8 mouse cellular contexts compared by ENCODE assay signal in the genomic region with DNA sequence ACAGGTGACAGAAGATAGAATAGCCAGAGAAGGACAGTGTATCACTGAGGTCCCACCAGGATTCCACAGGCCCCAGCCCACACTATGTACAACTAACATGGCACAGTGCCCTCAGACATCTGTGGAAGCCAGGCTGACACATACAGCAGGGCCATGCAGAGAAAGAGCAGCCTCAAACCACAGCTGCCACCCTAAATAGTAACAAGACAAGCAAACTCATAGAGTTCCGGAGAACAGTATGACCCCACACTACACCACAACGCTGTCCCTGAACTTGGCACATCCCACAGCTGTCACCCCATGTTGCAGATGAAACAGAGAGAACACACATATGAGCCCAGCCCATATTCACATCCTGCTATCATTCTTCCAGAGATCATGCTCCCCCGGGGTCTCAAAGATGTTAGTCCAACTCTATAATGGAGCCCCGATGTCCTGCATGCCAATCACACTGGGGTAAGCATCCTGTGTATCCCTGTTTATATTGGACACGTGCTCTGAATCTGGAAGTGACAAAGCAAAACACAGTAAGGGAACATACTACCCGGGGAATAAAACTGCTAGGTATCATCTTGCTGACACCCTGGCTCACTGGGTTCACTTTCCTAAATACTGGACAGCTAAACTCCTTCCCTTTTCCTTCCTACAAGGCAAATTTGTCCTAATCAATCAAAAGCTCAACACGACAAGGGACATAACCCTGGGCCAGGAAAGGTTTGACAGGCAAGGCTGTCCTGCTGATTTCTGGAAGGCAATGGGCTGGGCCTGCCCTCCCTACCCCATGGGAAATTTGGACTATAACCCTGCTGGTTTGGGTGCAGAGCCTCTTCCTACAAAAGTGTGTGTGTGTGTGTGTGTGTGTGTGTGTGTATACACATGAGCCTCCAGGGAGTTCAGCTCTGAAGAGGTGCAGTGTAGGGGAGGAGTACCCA. TPM values are rescaled to one million over a fixed set of nuclear protein-coding genes. Genes with fewer than 3 reads are reported as not detected.
A peak's percentile ranks its signal among the peaks of the same experiment; 100 is the strongest.
DNase-seq lines count a peak whose midpoint lies in the region; ATAC-seq and TF ChIP-seq lines count a peak whose summit lies in the region.

No protein-coding gene starts in this region.

- H3K4me2 ChIP-seq in intestine, embryonic 14.5 days (ENCODE audit: low read length) = peak overlapping the region; percentile 84
- peak overlapping the region; percentile 92 for H3K4me2 ChIP-seq in neural tube, embryonic 13.5 days

- no peak for TF ChIP-seq CTCF in spleen, adult 2 months (IDR thresholded peaks at IDR 0.05; ENCODE audit: extremely low read depth, insufficient read depth, insufficient read length, insufficient replicate concordance)

- H3K27me3 ChIP-seq in spleen, adult 2 months (ENCODE audit: control insufficient read depth, insufficient read depth, low read length) = no peaks in the 10 kb centered on the region
- H3K27me3 ChIP-seq in intestine, embryonic 14.5 days (replicated peaks; ENCODE audit: control insufficient read depth, insufficient read depth, low read length) = no peaks in the 10 kb centered on the region
- H3K27me3 ChIP-seq in neural tube, embryonic 13.5 days = no peaks in the 10 kb centered on the region

- no peak overlapping the region for H3K27ac ChIP-seq in spleen, adult 2 months (ENCODE audit: insufficient read depth, low read length)
- H3K27ac ChIP-seq in intestine, embryonic 14.5 days (ENCODE audit: low read depth) = peak overlapping the region; percentile 96
- H3K27ac ChIP-seq in neural tube, embryonic 13.5 days (replicated peaks) = peak overlapping the region; percentile 98

- no peaks in the 10 kb centered on the region; the same call in 1 of the 2 replicates for H3K4me1 ChIP-seq in spleen, adult 2 months (ENCODE audit: control insufficient read depth, insufficient read depth, insufficient read length)
- peaks cover 21% of the 10 kb centered on the region for H3K4me1 ChIP-seq in intestine, embryonic 14.5 days (replicated peaks; ENCODE audit: control insufficient read depth, insufficient read depth, low read length)
- H3K4me1 ChIP-seq in neural tube, embryonic 13.5 days (replicated peaks) = peaks cover 43% of the 10 kb centered on the region

- no peaks in the 10 kb centered on the region for H3K9me3 ChIP-seq in intestine, embryonic 14.5 days (ENCODE audit: control insufficient read depth, low read length)
- H3K9me3 ChIP-seq in neural tube, embryonic 13.5 days = no peaks in the 10 kb centered on the region

- TF ChIP-seq POLR2A in spleen, adult 2 months (IDR thresholded peaks at IDR 0.05; ENCODE audit: low read depth, low read length) = no peak

- intact Hi-C loops in left cerebral cortex, postnatal 25 days (cut with DNase I) = no loop called here

- DNase-seq in cerebellum, postnatal 10 days = peak; percentile 31 to 40
- no peak for DNase-seq in cerebellum, postnatal 36 days
- DNase-seq in spleen, adult 2 months (ENCODE audit: low read depth in 1 of 2, low spot score in 2 of 2) = no peak
- DNase-seq in spleen, postnatal 14 days (ENCODE audit: low spot score in 2 of 2) = no peak
- DNase-seq in intestine, embryonic 14.5 days (ENCODE audit: low spot score) = no peak
- no peak for DNase-seq in ovary, adult 18-20 months (ENCODE audit: low spot score)
- DNase-seq in left cerebral cortex, postnatal 25 days (ENCODE audit: low spot score in 2 of 2) = no peak

- no peak for ATAC-seq in intestine, embryonic 14.5 days (replicated peaks; ENCODE audit: low FRiP score, low TSS enrichment, low read depth)
- peak; percentile 21; the same call in 1 of the 2 replicates for ATAC-seq in neural tube, embryonic 13.5 days (ENCODE audit: low read depth)

- H3K9ac ChIP-seq in intestine, embryonic 14.5 days (ENCODE audit: low read length) = peak overlapping the region; percentile 92
- peak overlapping the region; percentile 80 for H3K9ac ChIP-seq in neural tube, embryonic 13.5 days

- H3K4me3 ChIP-seq in spleen, adult 2 months (ENCODE audit: extremely low read depth, insufficient read depth, insufficient read length) = peak overlapping the region; percentile 96; the same call in 1 of the 2 replicates
- peak overlapping the region; percentile 96 for H3K4me3 ChIP-seq in intestine, embryonic 14.5 days (ENCODE audit: low read depth, low read length)
- H3K4me3 ChIP-seq in neural tube, embryonic 13.5 days = peak overlapping the region; percentile 55

- peaks cover 10% of the 10 kb centered on the region for H3K36me3 ChIP-seq in spleen, adult 2 months (ENCODE audit: control insufficient read depth, insufficient read depth, low read length)
- H3K36me3 ChIP-seq in intestine, embryonic 14.5 days (ENCODE audit: control insufficient read depth, insufficient read depth, low read length) = peaks cover 37% of the 10 kb centered on the region
- peaks cover 16% of the 10 kb centered on the region for H3K36me3 ChIP-seq in neural tube, embryonic 13.5 days

- 47% methylated on average over 7 of the region's 7 CpGs for WGBS in spleen, adult 2 months
- 78% methylated on average over 7 of the region's 7 CpGs for whole genome bisulfite sequencing in intestine, embryonic 14.5 days
- 77% methylated on average over 7 of the region's 7 CpGs for WGBS in neural tube, embryonic 13.5 days

RNA-seq across cellular contexts. Expression of a gene that starts 1.7 kb away (rescaled TPM):
- polyA plus RNA-seq in spleen, adult 2 months (2012; rRNA removed) = 346 and 410 TPM in 2 replicates
- polyA plus RNA-seq in intestine, embryonic 14.5 days (2014; fragmentation: Nextera tagmentation; extraction: Ambion mirVana) = 343 and 359 TPM in 2 replicates
- 505 and 526 TPM in 2 replicates for polyA plus RNA-seq in neural tube, embryonic 13.5 days (2015; fragmentation: Nextera tagmentation; extraction: Ambion mirVana)
- total RNA-seq in left cerebral cortex, postnatal 25 days (2021) = 100 to 1,000 TPM; 281 to 299 TPM

RNA-seq across cellular contexts. Expression of a gene that starts 54.9 kb away (rescaled TPM):
- 8.9 and 11.2 TPM in 2 replicates for polyA plus RNA-seq in spleen, adult 2 months (2012; rRNA removed)
- polyA plus RNA-seq in intestine, embryonic 14.5 days (2014; fragmentation: Nextera tagmentation; extraction: Ambion mirVana) = 17.3 and 19.3 TPM in 2 replicates
- polyA plus RNA-seq in neural tube, embryonic 13.5 days (2015; fragmentation: Nextera tagmentation; extraction: Ambion mirVana) = 2.7 and 3.0 TPM in 2 replicates
- under 1 TPM; 0.57 to 0.64 TPM for total RNA-seq in left cerebral cortex, postnatal 25 days (2021)

Comparison
In these comparisons a context has a peak if more than half of its experiments do, and no peak if none do; other contexts are left out.
1. DNase-seq: peak in cerebellum, postnatal 10 days (2 of 2); none in cerebellum, postnatal 36 days (0 of 2), spleen, adult 2 months (0 of 2), spleen, postnatal 14 days (0 of 2), intestine, embryonic 14.5 days (single experiment), ovary, adult 18-20 months (single experiment) and left cerebral cortex, postnatal 25 days (0 of 2).
2. Peak in every context shown above with its lines, with median percentiles within 50 percentile points of each other: H3K4me3 ChIP-seq.